Mouse (Mus musculus): ENCODE measurements around the gene Ahctf1.
A peak's percentile ranks its signal among the peaks of the same experiment; 100 is the strongest.
"Not testable (repeated sequence)": the region's sequence is repeated elsewhere in the genome, so short reads cannot be mapped to it uniquely, and the experiment has no call there.

Gene Ahctf1

GRCm38 (mm10) chr1:179803513-179804139 is at the start of gene Ahctf1:
Gene Ahctf1 (minus strand): TSS chr1:179803680.
- peak; percentile 97 to 99 for DNase-seq (ENCODE audit: low spot score in 2 of 2)

- DNase-seq (ENCODE audit: low spot score in 2 of 2): peak in 1 of 2 experiments; percentile 83
Measured at GRCm38 (mm10) chr1:179847759-179848389, 44.4 kb upstream of the Ahctf1 start.

- DNase-seq (ENCODE audit: low spot score in 2 of 2): no peak
Measured at GRCm38 (mm10) chr1:179847173-179847572, 43.7 kb upstream of the Ahctf1 start.

GRCm38 (mm10) chr1:179845832-179846499 is 42.5 kb upstream of the Ahctf1 start:
- no peak for DNase-seq (ENCODE audit: low spot score in 2 of 2)

GRCm38 (mm10) chr1:179844894-179845293 is 41.4 kb upstream of the Ahctf1 start:
- DNase-seq (ENCODE audit: low spot score in 2 of 2): peak; percentile 42 to 55

GRCm38 (mm10) chr1:179843981-179844380 is 40.5 kb upstream of the Ahctf1 start:
- DNase-seq (ENCODE audit: low spot score in 2 of 2): no peak

- no peak for DNase-seq (ENCODE audit: low spot score in 2 of 2)
Measured at GRCm38 (mm10) chr1:179842568-179842967, 39.1 kb upstream of the Ahctf1 start.

- peak in 1 of 2 experiments; percentile 32 for DNase-seq (ENCODE audit: low spot score in 2 of 2)
Measured at GRCm38 (mm10) chr1:179836426-179837404, 33.2 kb upstream of the Ahctf1 start.

GRCm38 (mm10) chr1:179835753-179836425 is 32.4 kb upstream of the Ahctf1 start:
- no peak for DNase-seq (ENCODE audit: low spot score in 2 of 2)

GRCm38 (mm10) chr1:179833596-179833995 is 30.1 kb upstream of the Ahctf1 start:
- no peak for DNase-seq (ENCODE audit: low spot score in 2 of 2)

GRCm38 (mm10) chr1:179832710-179833240 is 29.3 kb upstream of the Ahctf1 start:
- no peak for DNase-seq (ENCODE audit: low spot score in 2 of 2)

GRCm38 (mm10) chr1:179828900-179829299 is 25.4 kb upstream of the Ahctf1 start:
- no peak for DNase-seq (ENCODE audit: low spot score in 2 of 2)

GRCm38 (mm10) chr1:179828051-179828450 is 24.6 kb upstream of the Ahctf1 start:
- DNase-seq (ENCODE audit: low spot score in 2 of 2): no peak

GRCm38 (mm10) chr1:179824549-179824948 is 21.1 kb upstream of the Ahctf1 start:
- no peak for DNase-seq (ENCODE audit: low spot score in 2 of 2)

- DNase-seq (ENCODE audit: low spot score in 2 of 2): not testable (repeated sequence)
Measured at GRCm38 (mm10) chr1:179818490-179819278, 15.2 kb upstream of the Ahctf1 start.

- peak; percentile 23 to 49 for DNase-seq (ENCODE audit: low spot score in 2 of 2)
Measured at GRCm38 (mm10) chr1:179814616-179815015, 11.1 kb upstream of the Ahctf1 start.

- DNase-seq (ENCODE audit: low spot score in 2 of 2): no peak
Measured at GRCm38 (mm10) chr1:179813385-179813784, 9.9 kb upstream of the Ahctf1 start.

- DNase-seq (ENCODE audit: low spot score in 2 of 2): no peak
Measured at GRCm38 (mm10) chr1:179808300-179808699, 4.8 kb upstream of the Ahctf1 start.

GRCm38 (mm10) chr1:179807468-179807867 is 4.0 kb upstream of the Ahctf1 start:
- DNase-seq (ENCODE audit: low spot score in 2 of 2): no peak

- no peak for DNase-seq (ENCODE audit: low spot score in 2 of 2)
Measured at GRCm38 (mm10) chr1:179805751-179806150, 2.3 kb upstream of the Ahctf1 start.
